Mouse (Mus musculus): Measurements from ENCODE around the gene BC037034.
A peak's percentile ranks its signal among the peaks of the same experiment; 100 is the strongest.
"Not testable (repeated sequence)": the region's sequence is repeated elsewhere in the genome, so short reads cannot be mapped to it uniquely, and the experiment has no call there.

The BC037034 gene

DNA sequence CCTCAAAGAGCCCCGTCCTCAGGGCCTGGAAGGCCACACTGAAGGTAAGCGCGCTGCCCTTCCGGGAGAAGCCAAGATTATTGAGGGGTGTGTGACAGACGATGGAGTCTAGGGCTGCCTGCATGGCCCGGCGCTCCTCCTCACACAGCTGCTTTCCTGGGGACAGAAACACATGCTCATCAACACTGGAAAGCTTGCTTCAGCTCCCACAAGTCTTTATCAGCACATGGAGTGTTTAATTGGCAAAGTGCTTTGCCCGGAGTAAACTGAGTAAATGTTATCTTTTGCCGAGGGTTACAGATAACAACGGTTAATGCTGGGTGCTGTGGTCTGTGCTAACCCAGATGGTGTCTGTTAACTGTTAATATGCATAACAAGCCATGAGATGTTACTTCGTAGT is 3.0 kb downstream of the BC037034 start:
- no peak for DNase-seq

DNA sequence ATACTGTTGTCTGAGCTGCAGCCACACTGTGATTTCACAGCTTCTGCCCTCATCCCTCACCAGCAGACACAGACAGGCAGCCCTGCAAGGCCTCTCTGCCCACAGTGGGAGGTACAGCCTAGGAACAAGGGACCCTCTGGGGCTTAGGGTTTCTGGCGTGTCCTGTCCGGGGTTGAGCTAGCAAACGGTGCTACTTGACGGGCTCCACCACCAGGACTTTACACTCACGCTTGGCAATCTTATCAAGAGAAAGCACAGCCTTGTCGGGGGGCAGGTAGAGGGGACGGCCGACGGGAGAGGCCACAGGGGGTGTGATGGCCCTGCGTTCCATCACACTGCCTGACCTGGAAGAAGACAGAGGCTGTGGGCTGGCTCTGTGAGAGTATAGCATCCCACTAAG is 3.8 kb downstream of the BC037034 start:
- no peak for DNase-seq

DNA sequence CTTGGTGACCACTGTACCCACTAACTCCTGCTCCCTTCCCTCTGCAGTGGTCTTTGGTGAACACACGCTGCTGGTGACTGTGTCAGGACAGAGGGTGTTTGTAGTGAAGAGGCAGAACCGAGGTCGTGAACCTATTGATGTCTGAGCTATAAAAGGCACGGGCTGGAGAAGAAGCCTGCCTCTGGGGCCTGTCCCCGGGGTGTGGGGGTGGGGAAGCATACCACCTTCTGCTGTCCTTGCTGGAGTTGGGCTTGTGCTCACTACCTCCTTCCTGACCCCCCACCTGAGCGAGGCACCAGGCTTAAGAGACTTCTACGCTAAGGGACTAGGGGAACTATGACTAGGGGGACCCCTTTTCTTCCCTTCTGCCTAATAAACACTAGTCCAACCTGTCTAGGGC is 4.8 kb downstream of the BC037034 start:
- no peak for DNase-seq

DNA sequence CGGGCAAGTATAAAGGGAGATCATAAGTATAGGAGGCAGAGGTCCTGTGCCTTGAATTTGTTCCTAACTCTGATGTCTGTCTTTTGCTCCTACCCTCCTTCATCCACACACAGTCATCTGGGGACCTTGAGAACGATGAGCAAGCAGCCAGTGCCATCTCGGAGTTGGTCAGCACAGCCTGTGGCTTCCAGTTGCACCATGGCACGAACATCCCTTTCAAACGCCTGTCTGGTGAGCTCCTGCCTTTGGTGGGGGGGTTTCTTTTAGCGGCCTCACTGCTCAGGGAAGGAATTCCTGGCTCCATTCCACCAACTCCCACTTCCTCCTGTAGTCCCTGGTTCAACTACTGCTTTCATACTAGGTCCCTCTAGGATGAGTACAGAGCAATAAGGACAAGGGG is 5.3 kb downstream of the BC037034 start:
- DNase-seq, result no peak

DNA sequence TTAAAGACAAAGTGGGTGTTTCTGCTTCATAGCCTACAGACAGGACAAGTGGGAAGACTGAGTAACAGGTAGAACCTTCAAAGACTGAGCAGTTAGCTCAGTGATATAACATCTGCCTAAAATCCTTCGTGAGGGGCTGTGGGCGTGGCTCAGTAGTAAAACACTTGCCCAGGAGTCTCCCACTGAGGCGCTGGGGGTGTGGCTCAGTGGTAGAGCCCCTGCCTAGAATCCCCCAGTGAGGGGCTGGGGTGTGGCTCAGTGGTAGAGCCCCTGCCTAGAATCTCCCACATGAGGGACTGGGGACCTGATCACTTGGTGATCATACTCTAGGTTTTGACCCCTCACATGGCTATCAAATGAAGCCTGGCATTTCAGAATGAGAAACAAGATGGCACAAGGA is 5.8 kb downstream of the BC037034 start:
- DNase-seq, result no peak

DNA sequence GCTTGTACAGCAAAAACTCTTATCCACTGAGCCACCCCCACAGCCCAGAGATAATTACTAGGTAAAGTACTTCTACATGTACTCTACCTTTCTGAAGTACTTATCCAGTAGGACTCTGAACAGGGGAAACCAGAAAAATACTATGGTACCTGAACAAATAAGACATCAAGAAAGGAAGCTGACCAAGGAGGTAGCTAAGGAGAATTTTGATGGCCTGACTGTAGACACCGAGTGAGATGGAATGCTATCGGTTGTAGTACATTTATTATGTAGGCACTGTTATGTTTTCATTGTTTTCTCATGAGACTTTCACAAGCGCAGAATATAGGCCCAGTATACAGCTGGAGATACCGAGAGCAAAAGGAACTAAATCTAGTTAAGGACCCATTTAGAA is 6.3 kb downstream of the BC037034 start:
- no peak for DNase-seq

DNA sequence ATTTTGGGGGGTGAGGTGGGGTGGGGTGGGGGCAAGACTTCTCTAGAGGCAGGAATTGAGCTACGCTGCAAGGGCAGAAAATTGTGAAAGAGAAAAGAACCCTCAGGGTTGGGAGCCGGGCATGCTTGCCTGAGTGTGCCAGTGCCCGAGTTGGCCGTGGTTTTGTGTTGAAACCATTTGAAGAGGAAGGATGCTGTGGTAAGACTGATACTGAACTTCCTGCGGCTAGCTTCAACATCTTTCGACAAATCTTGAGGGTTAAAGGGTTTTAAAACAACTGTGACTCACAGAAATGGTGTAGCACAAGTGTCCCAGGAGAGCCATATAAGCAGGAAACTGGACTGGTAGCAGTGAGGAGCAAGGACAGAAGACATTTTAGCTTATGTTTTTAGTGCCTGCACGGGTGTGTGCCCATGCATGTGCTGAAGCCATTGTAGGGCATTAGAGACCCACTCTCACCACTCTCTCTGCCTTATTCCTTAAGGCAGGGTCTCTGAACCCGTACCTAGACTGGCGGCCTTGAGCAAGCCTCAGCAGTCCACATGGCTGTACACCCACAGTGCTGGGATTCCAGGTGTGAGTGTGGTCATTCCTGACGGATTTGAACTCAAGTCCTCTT is 6.8 kb downstream of the BC037034 start:
- no peak for DNase-seq

DNA sequence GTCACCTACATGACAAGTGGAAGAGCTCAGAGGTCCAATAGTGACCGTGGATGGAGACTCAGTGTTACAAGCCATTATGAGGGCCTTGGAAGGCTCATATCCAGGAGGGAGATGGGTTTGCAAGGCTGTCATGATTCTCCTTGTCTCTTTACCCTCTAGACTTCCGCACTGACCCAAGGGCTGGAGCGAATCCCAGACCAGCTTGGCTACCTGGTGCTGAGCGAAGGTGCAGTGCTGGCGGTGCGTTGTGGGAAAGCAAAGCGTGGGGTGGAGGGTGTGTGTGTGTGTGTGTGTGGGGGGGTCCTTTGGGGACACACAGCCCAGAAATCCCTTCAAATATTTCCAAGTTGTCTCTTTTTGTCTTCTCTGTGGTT is 7.8 kb downstream of the BC037034 start:
- DNase-seq, result no peak

DNA sequence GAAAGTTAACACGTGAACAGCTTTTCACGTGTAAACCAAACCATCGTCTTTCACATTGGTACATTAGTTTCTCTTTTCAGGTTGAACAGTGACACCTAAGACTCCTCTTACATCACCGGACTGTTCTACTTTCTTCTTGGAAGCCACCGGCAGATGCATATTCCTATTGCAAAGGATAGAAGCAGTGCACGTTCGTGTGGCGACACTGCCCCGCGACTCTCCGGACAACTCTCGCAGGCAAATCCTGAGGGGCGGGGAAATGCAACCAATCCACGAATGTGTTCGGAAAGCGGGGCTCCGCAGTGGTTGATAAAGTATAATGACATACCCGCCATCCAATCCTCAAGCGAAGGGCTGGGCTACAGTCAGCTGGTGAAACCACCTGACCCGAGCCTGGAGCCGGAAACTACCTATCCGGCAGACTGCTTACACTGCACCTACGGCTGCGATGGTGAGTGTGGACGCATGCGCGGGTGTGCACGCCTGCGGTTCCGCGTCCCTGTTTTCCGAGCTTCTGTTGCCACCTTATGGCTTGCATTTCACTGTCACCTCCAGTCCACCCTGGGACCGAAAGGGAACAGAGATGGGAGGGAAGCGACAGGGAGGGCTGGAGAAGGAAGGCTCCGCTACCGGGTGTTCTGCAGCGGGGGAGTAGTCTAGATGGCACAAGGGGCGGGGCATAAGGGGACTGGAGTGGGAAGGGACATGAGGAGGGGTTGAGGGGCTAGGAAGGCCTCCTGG is 8.3 kb downstream of the BC037034 start, which contains the start of gene Lamtor4:
Gene Lamtor4, plus strand, starts transcription at position 130 of the 741 bp plus-strand sequence.
- DNase-seq, result peak; percentile 90 to 95

DNA sequence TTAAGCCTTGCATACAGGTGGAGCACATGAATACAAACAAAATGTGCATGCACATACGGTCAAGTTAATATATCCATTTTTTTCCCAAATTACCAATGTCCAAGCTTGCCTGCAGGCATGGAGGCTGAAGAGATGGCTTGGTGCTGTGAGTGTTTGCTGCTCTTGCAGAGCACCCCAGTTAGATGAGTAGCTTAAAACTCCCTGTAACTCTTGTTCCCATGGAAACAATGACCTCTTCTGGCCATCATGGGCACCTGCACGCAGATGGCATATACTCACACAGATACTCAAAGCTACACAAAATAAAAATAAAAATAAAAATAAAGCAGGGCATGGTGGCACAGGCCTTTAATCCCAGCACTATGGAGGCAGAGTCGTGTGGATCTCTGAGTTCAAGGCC is 10.8 kb downstream of the BC037034 start:
- no peak for DNase-seq

DNA sequence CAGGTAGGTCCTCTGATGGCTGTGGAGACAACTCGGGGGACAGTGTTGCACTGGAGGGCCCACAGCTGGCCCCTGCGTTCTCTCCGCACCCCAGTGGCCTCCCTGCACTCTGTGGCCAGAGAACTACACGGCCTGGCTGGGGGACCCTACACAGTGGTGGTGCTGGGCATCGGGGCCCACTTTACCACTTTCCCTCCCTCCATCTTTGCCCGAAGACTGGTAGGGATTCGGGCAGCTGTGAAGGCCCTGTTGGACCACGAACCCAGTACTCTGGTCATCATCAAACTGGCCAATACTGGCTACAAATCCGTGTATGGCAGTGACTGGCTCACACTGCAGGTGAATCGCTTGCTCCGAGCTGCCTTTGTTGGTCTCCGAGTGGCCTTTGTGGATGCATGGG is 12.7 kb downstream of the BC037034 start:
- DNase-seq, result no peak

DNA sequence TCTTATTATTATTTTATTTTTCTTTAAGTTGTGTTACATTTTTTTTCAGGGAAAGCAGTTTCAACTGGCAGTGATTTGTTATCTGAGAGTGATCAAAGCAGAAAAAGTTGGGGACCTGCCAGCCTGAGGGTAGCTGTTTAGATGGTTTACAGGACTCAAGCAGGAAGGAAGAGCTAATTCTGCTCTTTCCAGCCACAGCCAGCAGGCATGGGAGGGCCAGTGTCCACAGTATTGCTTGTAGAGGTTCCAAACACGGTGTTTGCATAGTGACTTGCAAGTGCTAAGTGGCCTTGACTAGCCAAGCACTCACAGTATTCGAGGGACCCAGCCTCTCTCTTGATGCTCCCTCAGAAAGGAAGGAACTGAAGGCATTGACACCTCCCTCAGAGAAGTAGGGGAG is 22.3 kb downstream of the BC037034 start:
- no peak for DNase-seq

DNA sequence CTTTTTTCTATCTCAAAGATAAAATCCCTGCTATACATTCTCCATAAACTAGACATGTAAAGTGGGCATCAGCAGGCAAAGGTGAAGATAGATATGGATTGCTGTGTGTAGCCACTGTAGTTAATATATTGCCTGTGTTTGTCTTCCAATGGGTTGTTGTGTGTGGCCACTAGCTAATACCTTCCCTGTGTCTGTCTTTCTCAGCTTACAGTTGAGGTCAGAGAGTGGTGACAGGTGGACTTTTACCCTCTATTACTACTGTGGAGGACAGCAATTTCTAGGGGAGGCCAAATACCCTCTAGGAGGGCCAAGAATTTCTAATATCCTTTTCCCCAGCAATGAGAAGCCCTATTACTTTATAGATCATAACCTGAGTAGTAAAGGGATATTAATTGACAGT is 29.6 kb downstream of the BC037034 start:
- DNase-seq, result no peak

DNA sequence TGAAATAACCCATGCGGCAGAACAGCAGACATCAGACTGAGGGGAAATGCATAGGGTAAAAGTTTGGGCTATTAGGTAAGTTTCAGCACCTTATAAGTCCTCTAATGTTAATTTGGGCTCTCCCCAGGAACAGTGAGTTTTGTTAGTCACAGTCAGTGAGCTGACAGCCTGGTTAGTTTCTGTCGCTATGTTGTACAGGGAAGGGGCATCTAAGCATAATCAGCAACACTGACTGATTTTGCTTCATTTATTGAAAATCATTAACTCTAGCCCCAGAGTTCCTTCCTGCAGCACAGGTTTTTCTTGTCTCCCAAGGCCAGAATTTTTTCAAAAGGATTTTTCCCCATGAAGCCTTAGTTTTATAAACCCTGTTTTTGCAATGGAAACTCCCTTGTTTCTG is 30.1 kb downstream of the BC037034 start:
- no peak for DNase-seq

DNA sequence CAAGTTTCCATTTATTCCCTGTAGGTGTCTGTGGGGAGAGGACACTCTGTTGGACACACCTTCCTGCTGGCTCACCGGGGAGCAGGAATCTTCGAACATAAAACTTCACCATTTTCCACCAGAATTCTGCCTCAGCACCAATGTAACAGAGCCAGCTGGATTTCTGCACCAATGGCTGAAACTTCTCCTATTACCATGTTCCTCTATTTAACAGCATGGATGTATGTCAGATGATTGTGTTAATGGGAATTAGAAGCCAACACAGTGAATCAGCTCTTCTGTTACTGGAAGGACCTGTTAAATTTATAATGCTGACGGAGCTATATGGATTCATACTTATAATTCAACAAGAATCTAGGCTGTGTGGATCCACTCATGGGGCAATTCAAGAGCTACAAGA is 34.3 kb downstream of the BC037034 start:
- DNase-seq, result no peak

DNA sequence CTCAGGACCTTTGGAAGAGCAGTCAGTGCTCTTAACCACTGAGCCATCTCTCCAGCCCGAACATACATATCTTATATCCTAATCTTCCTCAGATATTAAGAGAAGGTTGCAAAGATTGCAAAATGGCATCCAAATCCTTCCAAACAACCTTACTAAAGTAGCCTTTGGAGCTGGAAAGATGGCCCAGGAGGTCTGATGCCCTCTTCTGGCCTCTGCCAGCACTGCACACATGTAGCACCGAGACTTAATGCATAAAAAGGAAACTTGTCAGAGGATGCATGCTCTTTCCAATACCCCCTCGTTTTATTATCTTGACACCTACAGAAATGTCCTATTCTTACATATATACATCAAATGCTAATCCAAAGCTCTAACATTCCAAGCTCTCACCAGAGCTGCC is 35.8 kb downstream of the BC037034 start:
- peak; percentile 74 to 77 for DNase-seq

DNA sequence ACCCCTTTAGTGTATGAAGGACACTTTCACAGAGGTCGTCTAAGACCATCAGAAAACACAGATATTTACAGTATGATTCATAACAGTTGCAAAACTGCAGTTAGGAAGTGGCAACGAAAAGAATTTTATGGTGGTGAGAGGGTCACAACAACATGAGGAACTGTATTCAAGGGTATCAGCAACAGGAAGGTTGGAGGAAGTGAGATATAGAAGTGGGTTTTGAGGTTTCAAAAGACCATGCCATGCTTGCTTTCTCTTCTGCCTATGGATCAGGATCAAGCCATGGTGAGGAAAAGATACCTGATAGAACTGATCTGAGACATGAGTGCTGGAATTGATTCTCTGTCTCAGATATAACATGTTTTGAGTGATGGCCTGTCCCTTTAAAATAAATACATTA is 36.5 kb downstream of the BC037034 start:
- no peak for DNase-seq

DNA sequence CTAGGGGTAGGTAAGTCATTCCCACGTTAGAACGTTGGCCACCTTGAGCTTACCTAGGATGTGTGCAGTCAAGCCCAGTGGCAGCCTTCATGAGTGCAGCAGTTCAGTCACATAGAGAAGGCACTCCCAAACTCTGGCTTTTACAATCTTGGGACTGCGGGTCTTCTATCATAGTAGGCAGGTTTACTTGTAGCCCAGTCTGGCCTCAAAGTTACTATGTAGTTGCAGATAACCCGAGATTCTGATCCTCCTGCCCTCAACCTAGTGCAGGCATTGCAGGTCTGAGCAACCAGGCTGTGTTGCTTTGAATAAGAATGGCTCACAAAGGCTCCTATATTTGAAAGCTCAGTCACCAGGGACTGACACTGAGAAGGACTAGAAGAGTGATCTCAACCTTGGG is 37.3 kb downstream of the BC037034 start:
- DNase-seq, result no peak

DNA sequence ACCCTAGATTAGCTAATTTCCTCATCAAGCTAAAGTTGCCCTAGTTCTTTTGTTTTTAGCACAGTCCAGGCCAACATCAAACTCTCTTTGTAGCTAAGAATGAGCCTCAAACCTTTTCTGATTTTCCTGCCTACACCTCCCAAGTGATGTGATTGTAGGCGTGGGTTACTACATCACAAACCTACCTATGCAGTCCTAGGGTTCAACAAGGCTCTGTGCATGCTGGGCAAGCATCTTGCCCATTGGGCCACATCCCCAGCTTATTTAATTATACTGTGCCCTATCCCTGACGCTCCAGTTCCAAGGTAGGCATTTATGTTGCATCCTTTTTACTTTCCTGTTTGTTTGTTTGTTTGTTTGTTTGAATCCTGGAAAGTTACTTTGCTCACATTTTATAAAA is 38.1 kb downstream of the BC037034 start, which contains the start of gene Nxpe5:
Gene Nxpe5, plus strand, starts transcription at position 199 of the 400 bp plus-strand sequence.
- DNase-seq, result no peak

DNA sequence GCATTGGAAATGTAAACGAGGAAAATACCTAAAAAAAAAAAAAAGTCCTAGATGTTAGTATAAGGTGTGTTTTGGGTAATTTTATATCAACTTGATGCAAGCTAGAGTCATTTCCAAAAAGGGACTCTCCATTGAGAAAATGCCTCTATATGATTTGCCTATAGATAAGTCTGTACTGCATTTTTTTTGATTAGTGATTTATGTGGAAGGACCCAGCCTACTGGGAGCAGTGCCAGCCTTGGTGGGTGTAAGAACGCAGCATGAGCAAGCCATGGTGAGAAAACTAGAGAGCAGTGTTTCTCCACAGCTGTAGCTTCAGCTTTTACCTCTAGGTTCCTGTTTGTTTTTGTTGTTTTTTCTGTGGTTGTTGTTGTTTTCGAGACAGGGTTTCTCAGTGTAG is 40.5 kb downstream of the BC037034 start:
- DNase-seq, result peak in 1 of 2 experiments; percentile 19

DNA sequence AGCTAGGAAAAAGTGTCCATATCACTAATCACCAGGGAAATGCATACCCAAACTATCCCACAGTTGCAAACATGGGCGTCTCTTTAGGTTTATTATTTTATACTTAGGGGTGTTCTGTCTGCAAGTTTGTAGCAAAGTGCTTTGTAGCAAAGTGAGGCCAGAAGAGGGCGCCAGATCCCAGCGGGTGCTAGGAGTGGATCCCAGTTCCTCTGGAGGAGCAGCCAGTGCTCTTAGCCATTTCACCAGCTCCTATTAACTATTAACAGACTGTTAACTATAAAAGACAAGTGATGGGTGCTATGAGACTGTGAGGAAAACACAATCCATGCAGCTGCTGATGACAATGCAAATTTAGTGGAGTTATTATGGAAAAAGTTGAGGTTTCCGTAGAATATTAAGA is 41.7 kb downstream of the BC037034 start:
- DNase-seq, result peak; percentile 97 to 98

DNA sequence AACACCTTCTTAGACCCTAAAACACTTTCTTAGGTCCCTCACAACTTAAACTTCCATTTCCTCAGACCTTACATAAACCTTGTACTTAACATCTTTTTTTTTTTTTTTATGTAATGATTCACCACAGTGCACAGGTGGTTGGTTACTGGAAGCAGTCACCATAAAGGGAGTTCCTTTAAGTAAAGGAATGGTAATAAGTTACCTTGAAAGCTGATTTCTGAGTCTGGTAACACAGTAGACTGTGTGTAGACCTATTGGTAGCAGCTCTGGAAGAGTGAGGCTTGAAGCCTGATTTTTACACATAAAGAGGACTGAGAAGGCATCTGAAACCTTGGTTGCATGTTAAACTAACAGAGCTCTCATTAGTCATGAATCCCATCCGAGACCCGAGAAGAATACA is 44.0 kb downstream of the BC037034 start:
- DNase-seq, result no peak

DNA sequence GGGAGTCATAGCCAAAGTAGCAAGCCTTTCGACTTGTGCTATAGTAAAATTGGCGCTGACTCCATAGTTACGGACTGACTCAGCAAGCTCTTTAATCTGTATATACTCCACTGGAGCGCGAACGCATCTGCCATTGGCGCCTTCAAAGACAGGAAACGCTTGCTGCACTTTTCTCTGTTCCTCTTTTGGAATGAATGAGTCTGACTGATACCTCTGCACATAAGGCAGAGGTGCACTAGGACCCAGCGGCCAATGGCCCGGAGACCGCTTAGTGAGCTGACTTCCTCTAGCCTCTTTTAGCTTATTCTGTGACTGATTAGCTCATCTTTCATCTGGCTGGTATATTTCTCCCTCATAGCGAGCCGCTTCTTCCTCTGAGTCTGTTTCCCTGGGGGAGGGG is 47.2 kb downstream of the BC037034 start:
- DNase-seq, result not testable (repeated sequence)
